Comparison of ENCODE assay signal across 8 mouse cellular contexts in genomic region chr5:124355425-124355959, GRCm38 (mm10). TPM values are rescaled to one million over a fixed set of nuclear protein-coding genes. Genes with fewer than 3 reads are reported as not detected.
DNase-seq lines count a peak whose midpoint lies in the region; ATAC-seq lines count a peak whose summit lies in the region.

No protein-coding gene starts in this region.

- peaks cover 17% of the 10 kb centered on the region for H3K4me1 ChIP-seq in heart, embryonic 11.5 days (ENCODE audit: control insufficient read depth, insufficient read depth, low read length)
- peaks cover 13% of the 10 kb centered on the region for H3K4me1 ChIP-seq in forebrain, embryonic 11.5 days (replicated peaks; ENCODE audit: control insufficient read depth, insufficient read depth, low read length)
- H3K4me1 ChIP-seq in liver, embryonic 12.5 days = peaks cover 36% of the 10 kb centered on the region

- no peaks in the 10 kb centered on the region for H3K36me3 ChIP-seq in heart, embryonic 11.5 days (ENCODE audit: control insufficient read depth, insufficient read depth, low read length)
- no peaks in the 10 kb centered on the region for H3K36me3 ChIP-seq in forebrain, embryonic 11.5 days (ENCODE audit: control insufficient read depth, insufficient read depth, low read length)
- H3K36me3 ChIP-seq in liver, embryonic 12.5 days = peaks cover 6% of the 10 kb centered on the region

- WGBS in heart, embryonic 11.5 days (ENCODE audit: insufficient replicate concordance) = 4% methylated on average over 12 of the region's 12 CpGs
- 0% methylated on average over 12 of the region's 12 CpGs for WGBS in forebrain, embryonic 11.5 days
- 9% methylated on average over 12 of the region's 12 CpGs for WGBS in liver, embryonic 12.5 days (ENCODE audit: insufficient replicate concordance)

- no peak overlapping the region for H3K27ac ChIP-seq in heart, embryonic 11.5 days (ENCODE audit: low read depth, low read length)
- H3K27ac ChIP-seq in forebrain, embryonic 11.5 days (ENCODE audit: low read depth, low read length) = 0 out of 2 replicates have a peak overlapping the region, but pooled peaks have one; percentile 68
- no peak overlapping the region for H3K27ac ChIP-seq in liver, embryonic 12.5 days

- no peak for ATAC-seq in heart, embryonic 11.5 days (replicated peaks; ENCODE audit: insufficient number of reproducible peaks, low FRiP score, low TSS enrichment)
- ATAC-seq in forebrain, embryonic 11.5 days (replicated peaks; ENCODE audit: low FRiP score) = no peak
- no peak for ATAC-seq in liver, embryonic 12.5 days

- H3K9me3 ChIP-seq in heart, embryonic 11.5 days (replicated peaks; ENCODE audit: control insufficient read depth, low read length) = no peaks in the 10 kb centered on the region
- H3K9me3 ChIP-seq in forebrain, embryonic 11.5 days (ENCODE audit: control insufficient read depth, low read length) = no peaks in the 10 kb centered on the region
- H3K9me3 ChIP-seq in liver, embryonic 12.5 days (replicated peaks) = no peaks in the 10 kb centered on the region

- H3K9ac ChIP-seq in heart, embryonic 11.5 days (ENCODE audit: low read depth, low read length) = no peak overlapping the region
- H3K9ac ChIP-seq in forebrain, embryonic 11.5 days (ENCODE audit: low read length) = peak overlapping the region; percentile 100; the same call in 1 of the 2 replicates
- H3K9ac ChIP-seq in liver, embryonic 12.5 days = peak overlapping the region; percentile 98

- DNase-seq in heart, adult 9 months (ENCODE audit: low spot score in 2 of 2) = no peak
- DNase-seq in CD4-positive helper T cell, adult 2 months (ENCODE audit: low read depth, low spot score) = peak; percentile 38
- DNase-seq in forebrain, embryonic 11.5 days (ENCODE audit: low spot score) = no peak
- no peak for DNase-seq in yolk sac, embryonic 10.5 days (ENCODE audit: low spot score)
- no peak for DNase-seq in right cerebral cortex, postnatal 14 days
- no peak for DNase-seq in left cerebral cortex, adult 8-10 months (ENCODE audit: low spot score in 2 of 2)

- H3K27me3 ChIP-seq in heart, embryonic 11.5 days (ENCODE audit: control insufficient read depth, insufficient read depth, low read length) = no peaks in the 10 kb centered on the region
- no peaks in the 10 kb centered on the region for H3K27me3 ChIP-seq in forebrain, embryonic 11.5 days (ENCODE audit: control insufficient read depth, insufficient read depth, low read length)
- H3K27me3 ChIP-seq in liver, embryonic 12.5 days (replicated peaks) = no peaks in the 10 kb centered on the region

- H3K4me2 ChIP-seq in heart, embryonic 11.5 days = peak overlapping the region; percentile 67
- peak overlapping the region; percentile 63 for H3K4me2 ChIP-seq in forebrain, embryonic 11.5 days (ENCODE audit: low read depth, low read length, severe bottlenecking)
- peak overlapping the region; percentile 96 for H3K4me2 ChIP-seq in liver, embryonic 12.5 days

- H3K4me3 ChIP-seq in heart, embryonic 11.5 days (ENCODE audit: low read depth, low read length) = peak overlapping the region; percentile 97
- peak overlapping the region; percentile 98 for H3K4me3 ChIP-seq in forebrain, embryonic 11.5 days (ENCODE audit: low read depth, low read length)
- H3K4me3 ChIP-seq in liver, embryonic 12.5 days = peak overlapping the region; percentile 96

RNA-seq across cellular contexts. Expression of gene Cdk2ap1, which starts 7.4 kb away (rescaled TPM):
- polyA plus RNA-seq in heart, embryonic 11.5 days (2014; fragmentation: Nextera tagmentation; extraction: Ambion mirVana) = 94.3 and 96.8 TPM in 2 replicates
- polyA plus RNA-seq in forebrain, embryonic 11.5 days (2014; fragmentation: Nextera tagmentation; extraction: Ambion mirVana) = 310 and 367 TPM in 2 replicates
- 91.0 and 104 TPM in 2 replicates for polyA plus RNA-seq in liver, embryonic 12.5 days (2016; fragmentation: Nextera tagmentation; extraction: Ambion mirVana)
- 100 to 1,000 TPM; 126 to 160 (median 136) TPM for total RNA-seq in left cerebral cortex, adult 8-10 months (2022)

RNA-seq across cellular contexts. Expression of gene 2810006K23Rik, which starts 27.6 kb away (rescaled TPM):
- 14.8 and 19.1 TPM in 2 replicates for polyA plus RNA-seq in heart, embryonic 11.5 days (2014; fragmentation: Nextera tagmentation; extraction: Ambion mirVana)
- polyA plus RNA-seq in forebrain, embryonic 11.5 days (2014; fragmentation: Nextera tagmentation; extraction: Ambion mirVana) = 17.9 and 20.2 TPM in 2 replicates
- 10.2 and 10.5 TPM in 2 replicates for polyA plus RNA-seq in liver, embryonic 12.5 days (2016; fragmentation: Nextera tagmentation; extraction: Ambion mirVana)
- total RNA-seq in left cerebral cortex, adult 8-10 months (2022) = 10 to 100 TPM in 3 of 4 experiments, 1 to 10 TPM in 1; 9.1 to 14.1 (median 12.8) TPM

RNA-seq across cellular contexts. Expression of gene Mphosph9, which starts 27.7 kb away (rescaled TPM):
- 11.5 and 15.5 TPM in 2 replicates for polyA plus RNA-seq in heart, embryonic 11.5 days (2014; fragmentation: Nextera tagmentation; extraction: Ambion mirVana)
- 21.2 and 22.2 TPM in 2 replicates for polyA plus RNA-seq in forebrain, embryonic 11.5 days (2014; fragmentation: Nextera tagmentation; extraction: Ambion mirVana)
- 8.5 and 8.7 TPM in 2 replicates for polyA plus RNA-seq in liver, embryonic 12.5 days (2016; fragmentation: Nextera tagmentation; extraction: Ambion mirVana)
- total RNA-seq in left cerebral cortex, adult 8-10 months (2022) = 10 to 100 TPM; 23.8 to 29.4 (median 27.1) TPM
